Mouse (Mus musculus) embryonic facial prominence, embryonic 15.5 days (tissue): Measurements from ENCODE around the gene Nol12. TPM values are rescaled to one million over a fixed set of nuclear protein-coding genes. Genes with fewer than 3 reads are reported as not detected.

Source experiments
- ATAC-seq: fragments of 200-750 bp; cut with Nextera tagmentation; 2 replicates; pipeline ENCODE4 v1.8.0; 2017; ENCODE audit warnings: low read depth, moderate TSS enrichment; ENCODE audit not compliant: insufficient number of reproducible peaks, low FRiP score, low TSS enrichment
- H3K27ac ChIP-seq: fragments of 300-500 bp; sonication (generic); replicated peaks from 2 replicates; pipeline ENCODE4 v1.5.1; 2015; ENCODE audit warnings: mild to moderate bottlenecking, inconsistent platforms
- H3K27me3 ChIP-seq: fragments of 300-500 bp; sonication (generic); 2 replicates; pipeline ENCODE4 v1.6.1; 2015; ENCODE audit warnings: inconsistent platforms
- H3K36me3 ChIP-seq: fragments of 300-500 bp; sonication (generic); 2 replicates; pipeline ENCODE4 v1.6.1; 2015; ENCODE audit warnings: mild to moderate bottlenecking, inconsistent platforms
- H3K4me1 ChIP-seq: fragments of 300-500 bp; sonication (generic); 2 replicates; pipeline ENCODE4 v1.6.1; 2015; ENCODE audit warnings: inconsistent platforms
- H3K4me2 ChIP-seq: fragments of 300-500 bp; sonication (generic); replicated peaks from 2 replicates; pipeline ENCODE4 v1.6.1; 2015; ENCODE audit warnings: mild to moderate bottlenecking, inconsistent platforms
- H3K4me3 ChIP-seq: fragments of 300-500 bp; sonication (generic); replicated peaks from 2 replicates; pipeline ENCODE4 v1.5.1; 2015; ENCODE audit warnings: mild to moderate bottlenecking, inconsistent platforms
- H3K9ac ChIP-seq: fragments of 300-500 bp; sonication (generic); 2 replicates; pipeline ENCODE4 v1.6.1; 2015; ENCODE audit warnings: inconsistent platforms
- H3K9me3 ChIP-seq: fragments of 300-500 bp; sonication (generic); replicated peaks from 2 replicates; pipeline ENCODE4 v1.6.1; 2016; ENCODE audit warnings: inconsistent platforms
- WGBS: fragments of 180-500 bp; shearing (Covaris S2); methylation state at CpG from one replicate; pipeline ENCODE4 v1.1.7; 2015; 5-methylcytosine and 5-hydroxymethylcytosine counted together
- polyA plus RNA-seq: library from polyadenylated mRNA; unstranded; fragments of >200 nt; fragmentation: Nextera tagmentation; extraction: Ambion mirVana; gene quantifications from 2 replicates; pipeline ENCODE4 v1.2.1, GENCODE M21; 2015

Nol12 gene
- polyA plus RNA-seq, 1 experiment from 2014 or later = 52.7 TPM

DNA sequence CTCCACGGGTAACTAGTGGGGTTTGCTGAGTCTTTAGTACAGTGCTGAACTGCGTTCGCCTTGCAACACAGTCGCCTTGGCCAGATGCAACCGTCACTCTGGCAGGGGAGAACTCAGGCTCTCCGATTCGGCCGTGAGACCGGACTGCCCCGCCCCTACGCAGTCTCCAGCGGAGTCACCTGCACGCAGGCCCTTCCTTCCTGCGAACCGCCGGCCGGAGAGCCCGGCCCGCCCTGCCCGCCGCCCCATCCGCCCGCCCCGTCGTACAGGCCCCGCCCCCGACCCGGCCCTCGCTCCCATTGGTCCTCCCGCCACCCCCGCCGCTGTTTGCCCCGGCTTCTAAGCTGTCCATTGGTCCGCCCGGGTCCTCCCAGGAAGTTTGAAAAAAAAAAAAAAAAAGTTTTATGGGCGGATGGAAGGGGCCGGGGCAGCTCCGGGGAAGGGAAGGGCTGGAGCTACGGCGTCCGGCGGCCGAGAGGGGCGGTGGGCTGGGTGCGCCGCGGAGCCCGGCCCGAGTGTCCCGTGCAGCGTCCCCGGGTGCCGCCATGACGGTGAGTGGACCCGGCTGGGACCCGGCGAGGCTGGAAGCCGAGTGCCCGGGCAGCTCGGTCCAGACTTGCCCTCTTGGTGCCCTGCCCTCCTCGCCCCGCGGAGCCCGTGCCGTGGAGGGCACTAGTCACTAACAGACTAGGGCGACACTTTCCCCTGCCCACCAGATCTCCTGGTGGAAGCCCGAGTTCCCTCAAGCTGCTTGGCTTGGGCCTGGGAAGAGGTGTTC, 48.1 kb downstream of the Nol12 start:
- Histone ChIP-seq H3K27me3 (no peaks in the 10 kb centered on the region), H3K4me2 (peak overlapping the region; percentile 90), H3K27ac (peak overlapping the region; percentile 95), H3K4me1 (peaks cover 63% of the 10 kb centered on the region), H3K4me3 (peak overlapping the region; percentile 95), H3K36me3 (peaks cover 2% of the 10 kb centered on the region; the same call in 1 of the 2 replicates), H3K9ac (peak overlapping the region; percentile 89), H3K9me3 (no peaks in the 10 kb centered on the region)
- WGBS = under 1% methylated on average over 53 of the region's 67 CpGs
- ATAC-seq = peak; percentile 87

DNA sequence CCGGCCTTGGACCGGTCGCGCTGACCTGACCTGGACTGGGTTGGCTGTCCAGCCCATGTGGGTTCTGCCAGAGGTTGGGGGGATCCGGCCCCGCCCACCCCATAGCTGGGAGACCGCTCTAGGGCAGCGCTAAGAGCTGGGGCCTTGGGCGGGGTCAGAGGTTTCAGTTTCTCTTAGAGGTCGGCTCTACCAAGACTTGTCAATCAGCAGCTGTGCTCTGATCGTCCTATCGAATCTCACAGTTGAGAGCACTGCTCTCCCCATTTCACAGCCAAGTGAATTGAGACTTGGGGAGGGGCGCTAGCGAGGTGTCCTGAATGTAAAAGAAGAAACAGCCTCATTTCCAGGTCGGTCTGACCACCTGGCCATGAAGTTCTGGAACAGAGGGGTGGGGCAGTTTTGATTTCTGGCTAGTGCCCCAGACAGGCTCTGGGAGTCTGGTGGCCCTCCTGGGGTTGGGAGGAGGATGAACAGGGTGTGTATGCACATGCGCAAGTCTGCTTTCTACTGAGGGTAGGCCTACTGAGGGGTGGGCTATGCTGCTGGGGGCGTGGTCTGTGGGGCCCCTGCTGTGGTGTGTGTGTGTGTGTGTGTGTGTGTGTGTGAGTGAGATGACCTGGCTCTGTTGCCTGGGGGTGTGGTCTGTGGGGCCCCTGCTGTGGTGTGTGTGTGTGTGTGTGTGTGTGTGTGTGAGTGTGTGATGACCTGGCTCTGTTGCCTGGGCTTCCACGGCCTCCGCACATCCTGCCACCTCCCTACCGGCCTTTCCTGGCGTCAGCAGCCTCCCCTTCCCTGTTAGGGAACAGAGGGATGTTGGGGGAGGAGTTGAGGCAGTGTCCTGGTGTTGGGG, 48.9 kb downstream of the Nol12 start:
- Histone ChIP-seq H3K36me3 (peaks cover 5% of the 10 kb centered on the region; the same call in 1 of the 2 replicates), H3K4me2 (peak overlapping the region; percentile 90), H3K4me3 (peak overlapping the region; percentile 95), H3K9ac (peak overlapping the region; percentile 89), H3K9me3 (no peaks in the 10 kb centered on the region), H3K4me1 (peaks cover 66% of the 10 kb centered on the region), H3K27me3 (no peaks in the 10 kb centered on the region), H3K27ac (peak overlapping the region; percentile 95)
- WGBS = 2% methylated on average over 21 of the region's 21 CpGs
- ATAC-seq = peak; percentile 65

DNA sequence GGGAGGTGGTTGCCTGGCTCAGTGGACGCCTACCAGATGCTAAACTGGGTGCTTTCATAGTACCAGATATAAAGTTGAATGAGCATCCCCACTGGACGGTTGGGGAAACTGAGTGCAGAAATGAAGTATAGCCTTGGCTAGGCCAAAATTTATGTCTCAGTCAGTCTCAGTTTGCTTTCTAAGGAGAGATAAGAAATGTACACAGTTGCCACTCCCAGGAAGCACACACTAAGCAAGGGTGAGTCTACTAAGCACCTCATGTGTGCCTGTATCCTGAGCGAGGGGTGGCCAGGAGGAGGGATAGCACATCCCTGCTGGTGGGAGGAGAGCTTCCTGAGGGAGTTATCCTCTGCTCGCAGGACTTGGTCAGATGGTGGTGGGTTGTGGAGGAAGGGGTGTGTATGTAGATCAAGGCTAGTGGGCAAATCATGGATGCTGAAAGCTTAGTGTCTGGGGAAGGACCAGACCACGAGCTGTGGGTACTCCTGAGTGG, 49.6 kb downstream of the Nol12 start:
- Histone ChIP-seq H3K4me1 (peaks cover 63% of the 10 kb centered on the region), H3K4me3 (peak overlapping the region; percentile 95), H3K9me3 (no peaks in the 10 kb centered on the region), H3K4me2 (peak overlapping the region; percentile 90), H3K9ac (no peak overlapping the region), H3K36me3 (peaks cover 6% of the 10 kb centered on the region; the same call in 1 of the 2 replicates), H3K27me3 (no peaks in the 10 kb centered on the region), H3K27ac (peak overlapping the region; percentile 95)
- no peak for ATAC-seq
- WGBS = 29% methylated on average over 5 of the region's 5 CpGs

DNA sequence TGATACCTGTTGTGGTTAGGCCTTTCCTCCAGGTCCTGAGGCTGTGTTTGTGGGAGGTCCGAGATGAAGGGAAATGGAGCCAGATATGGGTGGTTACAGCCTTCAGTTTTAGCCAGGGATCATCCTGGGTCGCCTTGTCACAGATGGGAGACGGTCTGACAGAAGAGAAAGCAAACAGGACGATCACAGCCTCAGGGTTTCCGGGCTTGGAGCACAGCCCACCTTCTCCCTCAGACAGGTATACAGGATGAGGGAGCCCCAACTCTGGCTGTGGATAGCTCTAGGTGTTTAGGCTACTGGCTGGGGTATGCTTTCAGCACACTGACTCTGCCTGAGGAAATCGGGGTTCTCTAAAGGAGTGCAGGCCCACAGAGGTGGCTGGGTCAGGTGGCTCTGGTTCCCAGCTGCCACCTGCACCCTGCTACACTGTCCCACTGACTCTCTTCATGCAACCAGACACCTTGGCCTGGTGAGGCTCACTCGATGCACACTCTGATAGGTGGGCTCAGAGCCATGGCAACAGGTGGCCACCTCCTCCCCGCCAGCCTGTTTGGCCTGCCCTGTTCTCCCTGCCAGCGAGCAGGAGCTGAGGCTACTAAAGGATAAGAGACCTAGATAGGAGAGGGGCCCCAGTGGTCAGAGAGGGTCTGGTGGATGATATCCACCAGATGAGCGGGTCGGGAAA, 51.9 kb downstream of the Nol12 start:
- H3K4me3 ChIP-seq = no peak overlapping the region
- H3K27me3 ChIP-seq = no peaks in the 10 kb centered on the region
- 50% methylated on average over 11 of the region's 11 CpGs for WGBS
- H3K9ac ChIP-seq = no peak overlapping the region
- H3K36me3 ChIP-seq = peaks cover 30% of the 10 kb centered on the region
- H3K27ac ChIP-seq = no peak overlapping the region
- H3K4me1 ChIP-seq = peaks cover 59% of the 10 kb centered on the region
- no peak overlapping the region for H3K4me2 ChIP-seq
- ATAC-seq = no peak
- H3K9me3 ChIP-seq = no peaks in the 10 kb centered on the region

DNA sequence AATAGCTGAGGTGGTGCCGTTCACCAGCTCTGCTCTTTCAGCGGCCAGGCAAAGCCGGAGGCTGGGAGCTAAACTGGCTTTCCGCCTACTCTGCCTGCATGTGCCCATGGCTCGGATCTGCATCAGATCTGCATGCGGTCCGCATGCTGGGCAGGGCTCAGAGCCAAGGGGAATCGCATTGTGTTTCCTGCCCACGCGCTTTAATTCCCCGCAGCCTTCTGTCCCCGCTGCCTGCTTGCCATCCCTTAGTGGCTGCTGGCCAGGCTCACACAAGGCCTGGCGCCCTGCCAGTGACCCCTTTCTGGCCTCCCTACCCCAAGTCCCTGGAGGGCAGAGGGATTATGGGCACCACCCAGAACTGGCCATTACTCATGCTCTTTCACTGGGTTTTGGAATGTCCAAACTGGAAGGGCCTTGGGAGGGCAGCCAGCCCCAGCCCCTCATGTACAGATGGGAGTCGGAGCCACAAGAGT, 53.8 kb downstream of the Nol12 start:
- Histone ChIP-seq H3K4me1 (peaks cover 55% of the 10 kb centered on the region), H3K9me3 (no peaks in the 10 kb centered on the region), H3K27me3 (no peaks in the 10 kb centered on the region), H3K36me3 (peaks cover 48% of the 10 kb centered on the region), H3K9ac (no peak overlapping the region), H3K27ac (peak overlapping the region; percentile 18), H3K4me2 (no peak overlapping the region), H3K4me3 (no peak overlapping the region)
- 38% methylated on average over 14 of the region's 14 CpGs for WGBS
- ATAC-seq = no peak

DNA sequence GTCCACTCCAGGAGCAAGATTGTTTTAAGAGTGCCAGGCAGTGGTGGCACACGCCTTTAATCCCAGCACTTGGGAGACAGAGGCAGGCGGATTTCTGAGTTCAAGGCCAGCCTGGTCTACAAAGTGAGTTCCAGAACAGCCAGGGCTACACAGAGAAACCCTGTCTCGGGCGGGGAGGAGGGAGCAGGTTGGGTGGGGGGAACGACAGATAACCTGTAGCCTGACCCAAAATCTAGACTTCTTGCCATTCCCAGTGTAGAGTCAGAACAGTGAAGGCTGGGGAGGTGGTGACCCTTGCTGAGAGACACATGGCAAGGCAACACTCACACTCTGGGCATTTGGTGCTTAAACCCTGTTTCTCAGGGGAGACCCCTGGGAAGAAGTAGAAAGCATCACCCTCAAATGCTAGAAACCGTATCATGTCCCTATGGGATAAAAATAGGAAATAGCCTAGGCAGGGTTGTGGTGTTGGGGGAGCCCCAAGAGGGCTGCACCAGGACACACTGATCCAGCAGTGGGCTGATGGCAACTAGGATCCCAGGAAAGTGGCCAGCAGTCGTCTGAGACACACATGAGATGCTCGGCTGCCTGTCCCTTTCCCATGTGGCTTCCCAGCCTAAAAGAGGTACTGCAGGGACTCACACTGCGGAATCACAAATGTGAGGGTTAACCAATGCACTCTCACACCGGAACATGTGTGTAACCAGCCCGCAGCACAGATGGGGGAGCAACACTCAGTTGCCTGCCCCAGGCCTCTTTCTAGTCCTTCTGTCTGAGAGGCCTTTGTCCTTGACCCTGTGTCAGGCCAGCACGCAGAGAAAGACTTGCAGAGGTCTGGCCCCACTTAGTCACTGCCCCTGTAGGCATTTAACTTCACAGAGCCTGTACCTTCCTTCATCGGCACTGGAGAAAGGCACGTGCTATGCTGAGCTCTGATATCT, 54.7 kb downstream of the Nol12 start:
- 79% methylated on average over 14 of the region's 14 CpGs for WGBS
- H3K4me3 ChIP-seq = no peak overlapping the region
- no peak overlapping the region for H3K9ac ChIP-seq
- ATAC-seq = no peak
- peaks cover 46% of the 10 kb centered on the region for H3K4me1 ChIP-seq
- no peaks in the 10 kb centered on the region for H3K9me3 ChIP-seq
- H3K4me2 ChIP-seq = no peak overlapping the region
- peaks cover 57% of the 10 kb centered on the region for H3K36me3 ChIP-seq
- H3K27ac ChIP-seq = no peak overlapping the region
- H3K27me3 ChIP-seq = no peaks in the 10 kb centered on the region

DNA sequence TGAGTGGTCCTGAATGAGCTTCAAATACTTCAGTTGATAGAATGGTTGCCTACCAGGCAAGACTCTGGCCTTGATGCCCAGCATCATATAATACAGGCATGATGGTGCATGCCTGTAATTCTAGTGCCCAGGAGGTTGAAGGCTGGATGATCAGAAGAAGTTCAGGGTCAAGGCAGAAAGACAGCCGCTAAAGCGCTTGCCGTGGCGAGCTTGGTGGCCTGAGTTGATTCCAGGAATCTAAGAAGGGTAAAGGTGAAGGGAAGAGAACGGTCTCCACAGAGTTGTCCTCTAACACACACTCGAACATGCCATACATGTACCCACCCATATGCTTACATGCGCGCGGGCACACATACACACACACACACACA, 55.3 kb downstream of the Nol12 start:
- Histone ChIP-seq H3K9ac (no peak overlapping the region), H3K4me1 (peaks cover 40% of the 10 kb centered on the region), H3K4me2 (no peak overlapping the region), H3K4me3 (no peak overlapping the region), H3K27me3 (no peaks in the 10 kb centered on the region), H3K9me3 (no peaks in the 10 kb centered on the region), H3K36me3 (peaks cover 62% of the 10 kb centered on the region), H3K27ac (no peak overlapping the region)
- no peak for ATAC-seq
- WGBS = 96% methylated on average over 9 of the region's 9 CpGs

DNA sequence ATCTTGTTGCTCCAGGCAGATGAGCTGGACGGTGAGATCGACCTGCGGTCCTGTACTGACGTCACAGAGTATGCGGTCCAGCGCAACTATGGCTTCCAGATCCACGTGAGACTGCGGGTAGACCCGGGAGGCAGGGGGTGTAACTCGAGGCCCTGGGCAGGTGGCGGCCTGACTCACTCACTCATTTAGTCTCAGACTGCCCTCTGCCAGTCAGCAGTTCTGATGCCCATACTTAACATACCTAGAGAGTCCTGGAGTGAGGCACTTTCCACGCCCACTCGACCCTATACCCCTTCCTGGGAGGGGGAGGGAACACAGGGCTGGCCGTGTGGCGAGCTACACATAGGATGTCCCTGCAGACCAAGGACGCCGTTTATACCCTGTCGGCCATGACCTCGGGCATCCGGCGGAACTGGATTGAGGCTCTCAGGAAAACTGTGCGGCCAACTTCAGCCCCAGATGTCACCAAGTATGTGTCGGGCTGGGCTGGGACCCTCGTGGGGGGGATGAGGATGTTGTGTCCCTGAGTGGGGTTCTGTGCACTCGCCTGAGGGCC, 56.3 kb downstream of the Nol12 start:
- Histone ChIP-seq H3K27me3 (no peaks in the 10 kb centered on the region), H3K4me2 (no peak overlapping the region), H3K9ac (no peak overlapping the region), H3K36me3 (peaks cover 72% of the 10 kb centered on the region), H3K4me1 (peaks cover 30% of the 10 kb centered on the region), H3K9me3 (no peaks in the 10 kb centered on the region), H3K4me3 (no peak overlapping the region), H3K27ac (no peak overlapping the region)
- WGBS = 93% methylated on average over 25 of the region's 25 CpGs
- no peak for ATAC-seq

DNA sequence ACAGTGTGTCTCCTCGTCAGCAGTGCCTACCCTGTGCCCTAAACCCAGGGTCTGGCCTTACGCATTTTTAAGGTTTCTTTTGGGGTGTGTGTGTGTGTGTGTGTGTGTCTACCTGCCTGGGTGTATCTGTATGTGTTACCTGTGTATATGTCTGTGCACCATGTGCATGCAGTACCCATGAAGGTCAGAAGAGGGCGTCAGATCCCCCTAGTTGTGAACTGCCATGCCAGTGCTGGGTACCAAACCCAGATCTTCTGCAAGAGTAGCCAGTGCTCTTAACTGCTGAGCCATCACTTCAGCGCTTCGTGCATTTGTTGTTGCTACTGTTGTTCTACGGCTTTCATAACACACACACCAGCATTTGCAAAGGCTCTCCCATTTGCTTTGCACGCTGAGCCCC, 57.5 kb downstream of the Nol12 start:
- ATAC-seq = no peak
- 91% methylated on average over 7 of the region's 7 CpGs for WGBS
- Histone ChIP-seq H3K36me3 (peaks cover 80% of the 10 kb centered on the region), H3K4me2 (no peak overlapping the region), H3K9ac (no peak overlapping the region), H3K9me3 (no peaks in the 10 kb centered on the region), H3K27me3 (no peaks in the 10 kb centered on the region), H3K27ac (no peak overlapping the region), H3K4me1 (peaks cover 18% of the 10 kb centered on the region), H3K4me3 (no peak overlapping the region)

DNA sequence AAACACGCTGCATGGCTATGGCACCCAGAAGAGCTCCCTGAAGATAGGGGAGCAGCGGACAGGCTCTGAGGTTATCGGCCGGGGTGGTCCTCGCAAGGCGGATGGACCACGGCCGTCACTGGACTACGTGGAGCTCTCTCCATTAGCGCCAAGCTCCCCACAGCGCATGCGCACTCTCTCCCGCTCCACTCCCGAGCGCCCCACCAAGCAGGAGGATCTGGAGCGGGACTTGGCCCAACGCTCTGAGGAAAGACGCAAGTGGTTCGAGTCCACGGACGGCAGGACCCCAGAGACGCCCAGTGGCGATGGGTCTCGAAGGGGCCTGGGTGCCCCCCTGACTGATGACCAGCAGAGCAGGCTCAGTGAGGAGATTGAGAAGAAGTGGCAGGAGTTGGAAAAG, 58.2 kb downstream of the Nol12 start:
- Histone ChIP-seq H3K9me3 (no peaks in the 10 kb centered on the region), H3K36me3 (peaks cover 78% of the 10 kb centered on the region), H3K4me1 (peaks cover 11% of the 10 kb centered on the region), H3K9ac (no peak overlapping the region), H3K27me3 (no peaks in the 10 kb centered on the region), H3K27ac (no peak overlapping the region), H3K4me3 (no peak overlapping the region), H3K4me2 (no peak overlapping the region)
- ATAC-seq = no peak
- 95% methylated on average over 24 of the region's 24 CpGs for WGBS
